Mouse (Mus musculus): ENCODE measurements around the gene Filip1l. TPM values are rescaled to one million over a fixed set of nuclear protein-coding genes. Genes with fewer than 3 reads are reported as not detected.

Gene Filip1l
- polyA plus RNA-seq, 1 experiment from 2014 or later: 10.5 TPM

DNA sequence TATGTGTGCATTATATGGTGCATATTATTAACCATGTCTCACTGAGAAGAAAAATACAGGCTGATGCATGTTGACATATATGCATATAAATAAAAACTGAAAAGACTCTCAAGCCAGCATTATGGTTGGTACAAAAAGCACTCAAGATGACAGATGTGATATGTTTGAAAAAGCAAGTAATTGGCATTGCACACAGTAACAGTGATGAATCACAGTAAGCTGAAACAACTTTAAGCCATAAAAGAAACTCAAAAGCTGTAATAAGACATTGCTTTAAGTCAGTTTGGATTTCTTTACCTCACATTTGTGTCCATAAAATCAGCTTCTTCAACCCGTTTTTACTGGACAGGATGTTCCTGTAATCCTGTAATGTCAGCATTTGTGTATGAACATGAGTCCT lies 211.9 kb downstream of the Filip1l start:
- DNase-seq (ENCODE audit: low spot score): no peak

DNA sequence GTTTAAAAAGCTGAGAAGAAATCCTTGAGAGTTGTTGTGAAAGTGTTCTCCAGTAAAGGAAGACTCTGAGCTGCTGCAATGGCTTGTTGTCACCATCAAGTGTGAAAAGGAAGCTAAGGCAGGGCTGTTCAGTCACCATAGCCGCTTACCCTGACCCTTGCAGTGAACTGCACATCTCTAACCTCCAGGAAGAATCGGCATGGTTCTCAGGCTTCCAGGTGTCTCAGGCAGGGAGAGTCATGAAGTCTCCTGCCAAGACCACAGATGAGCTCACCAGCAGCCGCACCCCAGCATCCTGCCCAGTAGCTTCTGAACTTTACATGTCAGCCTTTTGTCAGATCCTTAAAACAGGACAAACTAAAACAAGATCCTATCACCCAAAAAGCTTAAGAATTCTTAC lies 213.3 kb downstream of the Filip1l start:
- no peak for DNase-seq (ENCODE audit: low spot score)

DNA sequence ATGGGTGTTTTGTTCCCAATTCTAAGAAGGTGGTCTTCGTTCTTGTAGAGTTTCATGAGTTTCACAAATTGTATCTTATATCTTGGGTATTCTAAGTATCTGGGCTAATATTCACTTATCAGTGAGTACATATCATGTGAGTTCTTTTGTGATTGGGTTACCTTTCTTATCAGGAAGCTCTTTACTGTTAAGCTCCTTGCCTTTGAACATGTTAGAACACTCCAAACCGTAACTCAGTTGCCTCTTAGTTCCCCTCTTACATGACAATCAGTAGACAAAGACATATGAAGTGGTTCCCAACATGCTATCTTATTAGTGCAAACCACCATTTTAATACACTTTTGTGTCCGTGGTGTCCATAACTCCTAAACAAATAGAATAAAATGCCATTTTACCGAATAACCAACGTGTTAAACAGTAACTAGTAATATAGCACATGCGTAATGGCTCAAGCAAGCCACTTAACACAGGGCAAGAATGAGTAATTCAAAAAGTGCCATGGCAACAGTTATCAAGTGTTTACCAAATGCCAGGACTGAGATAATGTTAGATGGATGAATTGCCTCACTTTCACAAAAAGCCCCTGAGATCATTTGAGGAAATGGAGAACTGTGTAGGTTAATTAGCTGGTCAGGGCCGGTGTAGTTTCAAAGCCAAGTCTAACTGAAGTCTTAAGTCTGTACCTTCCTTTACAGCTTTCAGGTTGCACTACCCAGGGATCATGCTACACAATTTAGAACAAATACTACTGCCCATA lies 215.9 kb downstream of the Filip1l start:
- DNase-seq (ENCODE audit: low spot score): no peak

DNA sequence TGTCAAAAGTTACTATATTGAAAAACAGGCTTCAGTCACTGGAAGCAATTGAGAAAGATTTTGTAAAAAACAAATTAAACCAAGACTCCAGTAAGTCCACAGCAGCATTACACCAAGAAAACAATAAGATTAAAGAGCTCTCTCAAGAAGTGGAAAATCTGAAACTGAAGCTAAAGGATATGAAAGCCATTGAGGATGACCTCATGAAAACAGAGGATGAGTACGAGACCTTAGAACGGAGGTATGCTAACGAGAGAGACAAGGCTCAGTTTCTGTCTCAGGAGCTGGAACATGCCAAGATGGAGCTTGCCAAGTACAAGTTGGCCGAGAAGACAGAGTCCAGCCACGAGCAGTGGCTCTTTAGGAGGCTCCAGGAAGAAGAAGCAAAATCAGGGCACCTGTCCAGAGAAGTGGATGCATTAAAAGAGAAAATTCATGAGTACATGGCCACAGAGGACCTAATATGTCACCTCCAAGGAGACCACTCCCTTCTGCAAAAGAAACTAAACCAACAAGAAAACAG lies 218.0 kb downstream of the Filip1l start:
- no peak for DNase-seq (ENCODE audit: low spot score)

DNA sequence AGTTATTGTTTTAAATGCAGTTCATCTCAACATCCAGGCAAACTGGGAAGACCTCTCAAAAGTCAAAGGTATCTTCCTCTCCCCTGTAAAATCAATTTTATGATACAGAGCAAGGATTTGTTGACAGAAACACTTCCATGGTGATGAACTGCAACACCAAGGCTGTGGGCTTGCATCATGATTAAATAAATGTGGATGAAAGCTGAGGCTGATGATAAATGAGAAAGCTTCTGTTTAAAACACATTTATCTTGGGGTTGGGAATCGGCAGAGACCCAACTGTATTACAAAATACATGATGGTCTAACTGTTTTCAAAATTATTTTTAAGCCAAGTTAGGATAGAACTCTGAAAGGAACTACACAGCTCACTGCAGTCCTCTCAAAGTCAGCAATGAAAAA lies 220.9 kb downstream of the Filip1l start:
- no peak for DNase-seq (ENCODE audit: low spot score)

DNA sequence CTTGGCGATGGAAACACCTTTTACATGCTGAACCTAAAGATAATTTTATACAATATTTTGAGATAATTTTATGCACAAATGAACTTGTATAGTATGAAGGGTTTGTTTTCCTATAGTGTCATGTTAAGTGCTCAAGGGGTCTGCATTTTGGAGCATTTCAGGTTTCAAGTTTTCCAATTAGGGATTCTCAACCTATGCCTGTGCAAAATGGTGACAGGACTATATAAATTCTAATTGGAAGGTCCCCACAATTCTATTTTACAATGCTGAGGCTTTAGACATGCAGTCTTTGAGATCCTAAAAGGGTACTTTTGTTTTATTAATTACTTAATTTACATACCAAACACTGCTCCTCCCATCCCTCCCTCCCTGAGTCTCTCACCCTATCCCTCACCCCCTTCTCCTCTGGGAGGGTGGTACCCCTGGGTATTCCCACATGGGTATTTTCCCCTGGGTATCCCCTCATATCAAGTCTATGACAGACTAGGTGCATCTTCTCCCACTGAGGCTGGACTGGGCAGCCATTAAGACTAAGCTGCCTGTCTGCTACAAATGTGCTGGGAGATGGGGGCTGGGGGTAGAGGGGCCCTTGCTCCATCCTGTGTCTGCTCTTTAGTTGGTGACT lies 223.0 kb downstream of the Filip1l start:
- no peak for DNase-seq (ENCODE audit: low spot score)

DNA sequence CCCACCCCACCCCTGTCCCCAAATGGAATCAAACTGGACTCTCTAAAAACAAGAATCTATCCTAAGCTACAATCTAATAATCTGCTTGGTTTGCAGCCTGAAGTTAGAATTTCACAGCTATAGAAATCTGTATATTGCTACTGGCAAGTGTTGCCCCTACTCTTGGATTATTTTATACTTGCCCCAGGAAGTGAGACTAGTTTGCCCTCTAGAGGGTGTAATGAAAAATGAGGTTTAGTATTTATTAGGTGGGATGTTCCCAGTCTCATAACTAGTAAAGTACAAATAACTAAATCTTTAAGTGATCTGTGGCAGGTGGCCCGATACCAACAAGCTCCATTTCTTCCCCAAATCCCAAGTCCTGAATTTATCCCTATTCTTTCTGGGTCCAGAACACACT lies 224.6 kb downstream of the Filip1l start:
- DNase-seq (ENCODE audit: low spot score): peak; percentile 25

DNA sequence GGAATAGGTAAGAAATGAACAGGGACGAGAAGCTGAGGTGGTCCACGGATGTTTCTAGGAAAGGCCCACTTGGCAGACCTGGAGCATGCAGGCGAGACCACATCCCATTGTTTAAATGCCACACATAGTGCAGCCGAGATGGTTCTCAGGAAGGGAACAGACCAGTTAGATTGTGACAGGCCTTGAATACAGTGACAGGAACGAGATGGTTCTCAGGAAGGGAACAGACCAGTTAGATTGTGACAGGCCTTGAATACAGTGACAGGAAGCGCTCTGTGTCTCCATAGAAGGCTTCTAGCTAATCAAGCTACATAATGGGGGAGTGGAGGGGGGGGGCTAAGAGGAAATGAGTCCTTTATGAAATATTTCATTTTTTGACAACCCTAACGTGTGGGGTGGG lies 227.1 kb downstream of the Filip1l start:
- no peak for DNase-seq (ENCODE audit: low spot score)

DNA sequence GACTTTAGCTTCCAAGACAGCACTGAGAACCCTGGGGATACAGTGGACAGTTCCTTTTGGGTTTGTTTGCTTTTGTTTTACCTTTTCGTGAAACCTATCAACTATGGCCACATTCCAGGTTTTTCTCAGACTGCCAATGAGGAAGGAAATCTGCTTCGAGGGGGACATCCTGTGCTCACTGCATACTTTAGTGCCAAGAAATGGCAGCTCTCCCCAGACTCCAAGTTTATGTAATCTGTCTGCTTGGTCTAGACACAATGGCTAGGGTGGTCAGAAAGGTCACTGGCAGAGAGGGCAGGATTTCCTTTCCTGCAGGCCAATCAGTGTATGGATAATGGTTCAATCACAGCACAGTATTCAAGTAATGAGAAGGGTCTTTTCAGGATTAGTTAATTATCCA lies 229.1 kb downstream of the Filip1l start:
- no peak for DNase-seq (ENCODE audit: low spot score)

DNA sequence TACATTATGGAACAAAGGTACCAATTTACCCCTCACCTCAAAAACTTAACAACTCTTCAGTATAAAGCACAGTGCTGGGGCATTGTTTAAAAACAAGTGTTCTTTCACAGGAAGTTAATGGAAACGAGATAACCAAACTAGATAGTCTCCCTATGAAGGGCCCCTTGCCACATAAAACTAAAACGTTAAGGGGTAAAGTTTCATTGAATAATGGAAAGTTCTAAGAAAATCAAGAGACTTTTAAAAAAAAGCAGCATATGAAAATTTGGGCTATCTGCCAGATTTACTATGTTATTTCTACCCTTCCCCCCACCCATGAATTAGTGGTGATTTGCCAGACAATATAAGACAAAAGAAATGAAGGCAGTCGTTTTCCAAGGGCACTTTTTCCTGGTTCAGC lies 232.3 kb downstream of the Filip1l start:
- DNase-seq (ENCODE audit: low spot score): peak; percentile 17

DNA sequence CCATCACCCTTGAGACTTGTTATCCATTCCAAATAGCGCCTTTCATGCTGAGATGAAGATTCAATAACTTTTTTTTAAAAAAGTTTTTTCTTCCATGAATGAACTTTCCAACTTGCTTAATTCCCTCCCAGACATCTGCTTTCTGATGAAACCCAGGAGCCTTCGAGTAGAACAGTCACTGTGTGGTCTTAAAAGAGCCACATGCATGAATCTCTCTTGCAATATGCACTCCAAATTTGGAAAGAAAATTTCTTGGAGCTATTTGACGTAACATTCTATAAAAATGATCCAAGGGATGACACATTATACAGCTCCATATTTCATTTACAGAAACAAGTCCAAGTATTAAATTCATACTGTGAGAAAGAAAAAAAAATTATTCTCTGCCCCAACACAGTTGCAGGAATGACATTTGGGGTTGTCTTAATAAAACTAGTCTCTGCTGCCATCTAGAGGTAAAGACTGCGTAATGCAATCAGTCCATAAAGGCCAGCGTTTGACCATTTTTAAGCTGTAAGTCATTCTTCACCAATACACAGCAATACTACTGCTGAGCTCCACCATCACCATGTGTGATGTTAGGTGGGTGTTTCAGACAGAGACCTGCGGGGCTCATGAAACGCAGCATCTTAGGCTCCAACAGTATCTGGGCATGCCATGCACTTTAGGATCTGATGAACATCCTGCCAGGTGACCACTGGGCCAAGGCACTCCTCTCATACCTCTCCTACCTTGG lies 240.7 kb downstream of the Filip1l start:
- peak; percentile 67 for DNase-seq (ENCODE audit: low spot score)

DNA sequence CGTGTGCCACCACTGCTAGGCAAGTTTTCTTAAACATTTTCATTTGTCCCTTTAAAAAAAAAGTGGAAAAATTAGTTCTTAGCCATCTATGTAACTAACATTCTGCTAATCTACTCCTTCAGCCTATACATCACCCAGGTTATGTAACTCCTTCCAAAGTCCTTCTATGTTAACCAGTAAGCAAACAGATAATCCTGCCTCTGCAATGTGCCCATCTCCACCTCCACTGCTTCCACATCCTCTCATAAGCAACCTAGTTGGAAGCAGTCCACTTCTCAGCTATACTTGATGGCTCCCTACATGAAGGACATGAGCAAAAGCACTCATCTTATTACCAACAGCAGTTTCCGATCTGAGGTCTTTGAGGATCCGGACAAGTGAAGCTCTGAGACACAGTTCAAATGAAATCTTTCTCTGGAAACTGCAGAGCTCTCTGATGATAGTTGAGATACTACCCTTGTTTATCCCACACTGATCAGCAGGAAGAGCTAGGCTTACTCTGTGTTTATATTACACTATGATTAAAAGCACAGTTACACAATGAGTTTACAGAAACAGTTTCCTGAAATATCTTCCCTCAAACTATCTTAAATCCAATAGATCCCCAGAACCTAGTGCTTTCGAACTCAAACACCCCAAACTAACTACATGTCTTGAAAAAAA lies 244.5 kb downstream of the Filip1l start:
- DNase-seq (ENCODE audit: low spot score): no peak

DNA sequence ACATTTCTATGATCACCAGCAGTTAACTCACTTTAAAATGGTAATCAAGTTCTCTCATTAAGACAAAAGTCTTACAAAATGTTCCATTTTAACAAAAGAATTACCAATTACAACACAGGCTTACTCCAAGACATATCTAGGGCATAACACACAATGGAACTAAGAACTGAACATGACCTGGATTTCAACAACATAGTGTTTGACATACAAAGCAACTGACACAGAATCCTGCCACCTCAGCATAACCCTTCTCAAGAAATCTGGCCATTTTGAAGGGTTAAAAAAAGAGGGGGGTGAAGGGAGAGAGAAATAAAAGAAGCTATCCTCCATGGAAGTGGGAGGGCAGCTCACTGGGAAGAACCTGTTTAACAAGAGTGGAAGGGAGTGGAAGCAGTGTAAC lies 248.1 kb downstream of the Filip1l start:
- no peak for DNase-seq (ENCODE audit: low spot score)

DNA sequence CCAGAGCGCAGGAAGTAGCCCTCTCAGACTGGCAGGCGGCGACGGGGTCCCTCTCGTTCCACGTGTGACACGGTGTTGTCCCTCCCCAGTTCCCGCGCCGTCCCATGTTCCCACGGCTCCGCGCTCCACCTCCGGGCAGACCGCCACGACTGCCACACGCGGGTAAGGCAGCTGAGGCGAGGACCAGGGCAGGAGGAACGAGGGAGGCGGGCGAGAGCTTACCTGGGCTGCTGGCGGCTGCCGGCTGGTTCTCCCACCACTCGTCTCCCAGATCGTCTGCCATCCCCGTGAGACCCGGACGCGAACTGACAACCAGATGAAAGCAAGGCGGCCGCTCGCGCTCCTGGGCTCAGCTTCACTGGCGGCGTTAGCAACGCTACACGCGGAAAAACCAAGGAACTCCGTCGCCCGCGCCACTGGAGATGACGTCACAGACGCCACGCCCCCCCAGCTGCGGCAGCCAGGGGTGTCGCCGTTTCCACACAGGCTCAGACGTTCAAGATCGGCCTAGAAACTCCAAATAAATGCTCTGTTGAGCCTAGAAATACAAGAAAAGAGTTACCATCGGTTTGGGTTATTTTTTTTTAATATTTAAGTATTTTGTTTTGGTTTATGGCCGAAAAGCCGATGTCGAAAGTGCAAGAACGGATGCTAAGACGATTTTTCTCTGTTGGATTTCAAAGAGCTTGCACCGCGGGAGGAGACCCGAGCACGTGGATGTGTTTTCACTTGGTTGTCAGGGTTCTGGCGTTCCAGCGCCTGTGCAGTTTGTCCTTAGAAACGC lies 253.7 kb downstream of the Filip1l start, which contains the start of gene Cmss1:
TSS of gene Cmss1 (minus strand) at position 421 of the 784 bp plus-strand sequence.
- DNase-seq (ENCODE audit: low spot score): peak; percentile 89

DNA sequence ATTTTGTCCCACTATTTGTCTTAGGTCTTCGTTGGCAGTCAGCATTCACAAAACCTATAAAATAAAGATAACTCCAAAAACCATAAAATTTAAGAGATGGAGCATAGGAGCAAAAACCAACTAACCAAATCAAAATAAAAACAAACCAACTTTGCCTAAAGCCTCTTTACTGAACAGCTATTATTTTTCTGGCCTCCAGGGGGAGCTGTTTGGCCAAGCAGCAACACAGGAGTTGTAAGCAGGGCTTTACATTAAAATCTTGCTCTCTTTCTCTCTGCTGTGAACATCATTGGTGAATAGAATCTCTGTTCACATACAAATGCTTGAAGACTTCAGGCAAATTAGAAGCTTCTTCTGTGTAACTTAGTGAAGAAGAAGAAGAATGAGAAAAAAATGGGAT lies 258.9 kb downstream of the Filip1l start:
- DNase-seq (ENCODE audit: low spot score): peak; percentile 57

Other genes starting within 250 kb of the Filip1l start
- 41.1 and 42.4 TPM in 2 replicates for gene Tomm70a, start 231.4 kb upstream of the Filip1l start, polyA plus RNA-seq (2015; fragmentation: Nextera tagmentation; extraction: Ambion mirVana)
- gene Nit2, start 185.8 kb upstream of the Filip1l start, polyA plus RNA-seq (2015; fragmentation: Nextera tagmentation; extraction: Ambion mirVana): 44.4 and 44.7 TPM in 2 replicates
- 17.6 and 19.9 TPM in 2 replicates for gene Tbc1d23, start 121.6 kb upstream of the Filip1l start, polyA plus RNA-seq (2015; fragmentation: Nextera tagmentation; extraction: Ambion mirVana)
- gene Tmem30c, start 60.2 kb upstream of the Filip1l start, polyA plus RNA-seq (2015; fragmentation: Nextera tagmentation; extraction: Ambion mirVana): 0.05 TPM in 1 of 2 replicates, not detected in the other